Mouse (Mus musculus) left cerebral cortex, postnatal 10 days (tissue): ENCODE measurements around the gene Egln2. TPM values are rescaled to one million over a fixed set of nuclear protein-coding genes. Genes with fewer than 3 reads are reported as not detected.

Source experiments
- microRNA-seq: library from miRNA; unstranded; fragments of <30 nt; microRNA quantifications from one replicate; pipeline ENCODE4 v1.2.0, GENCODE M21; 2022
- total RNA-seq, 2 experiments: library from RNA; stranded (reverse); gene quantifications; 2 replicates each; pipeline ENCODE4 v1.2.3; 2021

Egln2 gene
- total RNA-seq, 2 experiments from 2014 or later: 82.3 to 84.9 TPM

Small RNA genes within 50 kb of the gene (microRNA-seq; reads per million reads assigned to microRNA genes)
- not detected for gene Mir1191
- 0.86 reads per million for gene Mir3101

Other genes starting within 250 kb of the Egln2 start
- not detected for gene Cyp2a22, start 227.4 kb downstream of the Egln2 start, total RNA-seq
- not detected for gene Cyp2a12, start 137.7 kb downstream of the Egln2 start, total RNA-seq
- gene Cyp2f2, start 46.9 kb downstream of the Egln2 start, total RNA-seq: under 1 TPM; 0.34 to 0.39 TPM
- not detected for gene Cyp2t4, start 13.1 kb downstream of the Egln2 start, total RNA-seq
- 10 to 100 TPM; 85.4 to 89.5 TPM for gene Rab4b, start 12.1 kb upstream of the Egln2 start, total RNA-seq
- gene Gm21983, start 14.3 kb upstream of the Egln2 start, total RNA-seq: not detected
- gene Mia, start 14.4 kb upstream of the Egln2 start, total RNA-seq: 1 to 10 TPM; 1.5 to 3.2 TPM
- gene BC024978, start 29.0 kb upstream of the Egln2 start, total RNA-seq: 10 to 100 TPM; 19.7 to 21.5 TPM
- 10 to 100 TPM; 83.9 to 84.3 TPM for gene Snrpa, start 29.5 kb upstream of the Egln2 start, total RNA-seq
- gene Itpkc, start 61.9 kb upstream of the Egln2 start, total RNA-seq: 1 to 10 TPM; 7.6 to 8.7 TPM
- 10 to 100 TPM; 28.3 TPM for gene Coq8b, start 66.2 kb upstream of the Egln2 start, total RNA-seq
- gene Numbl, start 91.6 kb upstream of the Egln2 start, total RNA-seq: 100 to 1,000 TPM; 117 to 126 TPM
- 10 to 100 TPM; 52.3 to 57.5 TPM for gene Ltbp4, start 170.9 kb upstream of the Egln2 start, total RNA-seq
- 10 to 100 TPM; 24.7 to 27.9 TPM for gene Shkbp1, start 189.2 kb upstream of the Egln2 start, total RNA-seq
- gene Gm20479, start 190.6 kb upstream of the Egln2 start, total RNA-seq: not detected